Mouse (Mus musculus): Measurements from ENCODE around the gene Nrxn2.

- no peak for TF ChIP-seq CTCF (IDR thresholded peaks at IDR 0.05; ENCODE audit: extremely low read depth, insufficient read length, insufficient replicate concordance, low read depth, low read length)
- TF ChIP-seq POLR2A (IDR thresholded peaks at IDR 0.05; ENCODE audit: low read depth, low read length), result no peak
These were observed 24.5 kb downstream of the Nrxn2 start for GRCm38 (mm10) chr19:6443016-6443415.

All from small intestine, adult 2 months (tissue).